Mouse (Mus musculus): ENCODE measurements around the gene Gm49380. TPM values are rescaled to one million over a fixed set of nuclear protein-coding genes. Genes with fewer than 3 reads are reported as not detected.
A peak's percentile ranks its signal among the peaks of the same experiment; 100 is the strongest.

The Gm49380 gene
- polyA plus RNA-seq, 1 experiment from 2014 or later = 0.29 TPM

GRCm38 (mm10) chr9:44075996-44076763 lies 37.1 kb downstream of the Gm49380 start:
- DNase-seq (ENCODE audit: low spot score) = no peak
- WGBS = 62% methylated on average over 16 of the region's 16 CpGs
- ATAC-seq = no peak
- Histone ChIP-seq H3K27me3 (replicated peaks; ENCODE audit: insufficient read depth, low read length) (no peaks in the 10 kb centered on the region), H3K4me1 (ENCODE audit: insufficient read depth, low read depth, low read length) (peaks cover 12% of the 10 kb centered on the region), H3K9ac (replicated peaks; ENCODE audit: low read depth) (no peak overlapping the region), H3K4me2 (replicated peaks; ENCODE audit: low read depth, low read length) (no peak overlapping the region), H3K36me3 (ENCODE audit: insufficient read depth, low read length) (no peaks in the 10 kb centered on the region), H3K9me3 (ENCODE audit: low read length) (no peaks in the 10 kb centered on the region), H3K27ac (ENCODE audit: low read length) (no peak overlapping the region), H3K4me3 (ENCODE audit: low read depth, low read length) (no peak overlapping the region)
- TF ChIP-seq EP300 (IDR thresholded peaks at IDR 0.05) = no peak

DNA sequence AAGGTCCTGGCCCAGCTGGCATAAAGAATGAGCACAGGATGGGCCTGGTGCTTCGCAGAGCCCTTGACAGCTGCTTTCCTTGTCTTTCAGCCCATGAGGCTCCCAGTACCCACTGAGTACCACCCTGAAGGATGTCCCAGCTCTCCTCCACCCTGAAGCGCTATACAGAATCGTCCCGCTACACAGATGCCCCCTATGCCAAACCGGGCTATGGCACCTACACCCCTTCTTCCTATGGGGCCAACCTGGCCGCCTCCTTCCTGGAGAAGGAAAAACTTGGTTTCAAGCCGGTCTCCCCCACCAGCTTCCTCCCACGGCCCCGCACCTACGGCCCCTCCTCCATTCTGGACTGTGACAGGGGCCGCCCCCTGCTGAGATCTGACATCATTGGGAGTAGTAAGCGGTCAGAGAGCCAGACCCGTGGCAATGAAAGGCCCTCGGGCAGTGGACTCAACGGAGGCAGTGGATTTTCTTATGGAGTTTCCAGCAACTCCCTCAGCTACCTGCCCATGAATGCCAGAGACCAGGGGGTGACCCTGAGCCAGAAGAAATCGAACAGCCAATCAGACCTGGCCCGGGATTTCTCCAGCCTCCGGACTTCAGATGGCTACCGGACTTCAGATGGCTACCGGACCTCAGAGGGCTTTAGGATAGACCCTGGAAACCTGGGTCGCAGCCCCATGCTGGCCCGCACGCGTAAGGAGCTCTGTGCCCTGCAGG lies 37.9 kb downstream of the Gm49380 start:
- Histone ChIP-seq H3K27me3 (replicated peaks; ENCODE audit: insufficient read depth, low read length) (no peaks in the 10 kb centered on the region; the same call in 1 of the 2 replicates), H3K4me1 (ENCODE audit: insufficient read depth, low read depth, low read length) (peaks cover 12% of the 10 kb centered on the region), H3K4me2 (replicated peaks; ENCODE audit: low read depth, low read length) (no peak overlapping the region), H3K4me3 (ENCODE audit: low read depth, low read length) (no peak overlapping the region), H3K27ac (ENCODE audit: low read length) (no peak overlapping the region), H3K36me3 (ENCODE audit: insufficient read depth, low read length) (no peaks in the 10 kb centered on the region), H3K9ac (replicated peaks; ENCODE audit: low read depth) (no peak overlapping the region), H3K9me3 (ENCODE audit: low read length) (no peaks in the 10 kb centered on the region)
- WGBS = 73% methylated on average over 24 of the region's 24 CpGs
- no peak for ATAC-seq
- TF ChIP-seq CTCF (IDR thresholded peaks at IDR 0.05) (no peak), EP300 (IDR thresholded peaks at IDR 0.05) (no peak)
- DNase-seq (ENCODE audit: low spot score) = no peak

GRCm38 (mm10) chr9:44074395-44075275 lies 38.7 kb downstream of the Gm49380 start:
- Histone ChIP-seq H3K36me3 (ENCODE audit: insufficient read depth, low read length) (no peaks in the 10 kb centered on the region), H3K27me3 (replicated peaks; ENCODE audit: insufficient read depth, low read length) (no peaks in the 10 kb centered on the region; the same call in 1 of the 2 replicates), H3K4me3 (ENCODE audit: low read depth, low read length) (no peak overlapping the region), H3K27ac (ENCODE audit: low read length) (no peak overlapping the region), H3K9me3 (ENCODE audit: low read length) (no peaks in the 10 kb centered on the region), H3K9ac (replicated peaks; ENCODE audit: low read depth) (no peak overlapping the region), H3K4me1 (ENCODE audit: insufficient read depth, low read depth, low read length) (peaks cover 9% of the 10 kb centered on the region), H3K4me2 (replicated peaks; ENCODE audit: low read depth, low read length) (no peak overlapping the region)
- ATAC-seq (no peak), DNase-seq (ENCODE audit: low spot score) (peak; percentile 40)
- no peak for TF ChIP-seq EP300 (IDR thresholded peaks at IDR 0.05)
- peak; percentile 57 for TF ChIP-seq CTCF (IDR thresholded peaks at IDR 0.05)
- WGBS = 56% methylated on average over 9 of the region's 9 CpGs

GRCm38 (mm10) chr9:44073115-44073514 lies 40.2 kb downstream of the Gm49380 start:
- no peak for DNase-seq (ENCODE audit: low spot score)
- Histone ChIP-seq H3K4me1 (ENCODE audit: insufficient read depth, low read depth, low read length) (no peaks in the 10 kb centered on the region; the same call in 1 of the 2 replicates), H3K9me3 (ENCODE audit: low read length) (no peaks in the 10 kb centered on the region), H3K36me3 (ENCODE audit: insufficient read depth, low read length) (no peaks in the 10 kb centered on the region), H3K9ac (replicated peaks; ENCODE audit: low read depth) (no peak overlapping the region), H3K4me3 (ENCODE audit: low read depth, low read length) (no peak overlapping the region), H3K4me2 (replicated peaks; ENCODE audit: low read depth, low read length) (no peak overlapping the region), H3K27ac (ENCODE audit: low read length) (no peak overlapping the region), H3K27me3 (replicated peaks; ENCODE audit: insufficient read depth, low read length) (no peaks in the 10 kb centered on the region; the same call in 1 of the 2 replicates)
- TF ChIP-seq EP300 (IDR thresholded peaks at IDR 0.05) (no peak), CTCF (IDR thresholded peaks at IDR 0.05) (no peak)
- no peak for ATAC-seq
- 79% methylated on average over 5 of the region's 5 CpGs for WGBS

DNA sequence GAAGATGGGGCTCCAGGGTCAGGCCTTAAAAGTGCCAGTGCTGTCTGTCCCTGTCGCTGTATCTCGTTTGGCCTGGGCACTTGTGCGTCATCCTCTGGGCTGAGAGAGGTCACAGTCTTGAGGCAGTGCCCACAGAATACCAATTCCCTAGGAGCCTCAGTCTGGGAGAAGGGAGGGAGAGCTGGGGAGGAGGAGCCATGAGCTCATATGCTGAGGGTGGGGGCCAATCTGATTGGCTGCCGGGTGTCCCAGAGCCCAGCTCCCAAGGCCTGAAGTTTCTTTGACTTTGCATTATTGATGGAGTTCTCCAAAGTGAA lies 40.7 kb downstream of the Gm49380 start:
- Histone ChIP-seq H3K4me3 (ENCODE audit: low read depth, low read length) (no peak overlapping the region), H3K36me3 (ENCODE audit: insufficient read depth, low read length) (no peaks in the 10 kb centered on the region), H3K4me2 (replicated peaks; ENCODE audit: low read depth, low read length) (no peak overlapping the region), H3K27ac (ENCODE audit: low read length) (no peak overlapping the region), H3K9me3 (ENCODE audit: low read length) (no peaks in the 10 kb centered on the region), H3K4me1 (ENCODE audit: insufficient read depth, low read depth, low read length) (no peaks in the 10 kb centered on the region; the same call in 1 of the 2 replicates), H3K9ac (replicated peaks; ENCODE audit: low read depth) (no peak overlapping the region), H3K27me3 (replicated peaks; ENCODE audit: insufficient read depth, low read length) (no peaks in the 10 kb centered on the region; the same call in 1 of the 2 replicates)
- WGBS = 40% methylated on average over 4 of the region's 4 CpGs
- DNase-seq (ENCODE audit: low spot score) (peak; percentile 36), ATAC-seq (0 out of 2 replicates have a peak, but pooled peaks have one; percentile 14)
- no peak for TF ChIP-seq EP300 (IDR thresholded peaks at IDR 0.05)
- no peak for TF ChIP-seq CTCF (IDR thresholded peaks at IDR 0.05)

Measured in lung, postnatal 0 days (tissue).